Mouse (Mus musculus) bone marrow, adult 2 months (tissue): ENCODE measurements around the gene Pde5a. TPM values are rescaled to one million over a fixed set of nuclear protein-coding genes. Genes with fewer than 3 reads are reported as not detected.

Source experiments
- H3K27ac ChIP-seq: fragments of 200-500 bp; 2 replicates; pipeline ENCODE4 v1.5.1; 2012; ENCODE audit warnings: low read depth, mild to moderate bottlenecking, control low read depth, inconsistent platforms, low read length; ENCODE audit not compliant: control insufficient read depth, poor library complexity, insufficient read depth
- H3K4me1 ChIP-seq: fragments of 200-500 bp; 2 replicates; pipeline ENCODE4 v1.6.1; 2011; ENCODE audit warnings: low read length; ENCODE audit not compliant: control insufficient read depth, insufficient read depth
- H3K4me3 ChIP-seq: fragments of 200-500 bp; replicated peaks from 2 replicates; pipeline ENCODE3; 2011; ENCODE audit warnings: mild to moderate bottlenecking, low read depth, low read length, control low read depth; ENCODE audit not compliant: control insufficient read depth
- CTCF ChIP-seq: fragments of 200-500 bp; IDR thresholded peaks from 2 replicates; pipeline ENCODE4 v1.5.1; 2011; ENCODE audit warnings: low read length, control low read depth; ENCODE audit not compliant: control insufficient read depth, insufficient read depth
- POLR2A ChIP-seq: fragments of 200-500 bp; IDR thresholded peaks from 2 replicates; pipeline ENCODE4 v1.6.1; 2011; ENCODE audit warnings: low read depth, mild to moderate bottlenecking, control low read depth, low read length, borderline replicate concordance; ENCODE audit not compliant: control insufficient read depth
- WGBS: fragments of 180-500 bp; shearing (Covaris S2); methylation state at CpG from one replicate; pipeline ENCODE4 v1.1.7; 2018; 5-methylcytosine and 5-hydroxymethylcytosine counted together
- polyA plus RNA-seq: library from polyadenylated mRNA; stranded (reverse); fragments of >200 nt; gene quantifications from 2 replicates; pipeline ENCODE4 v1.2.4, GENCODE M21; 2011; ENCODE audit warnings: low replicate concordance; ENCODE audit not compliant: missing spikeins, insufficient read depth, insufficient read length

Pde5a gene
- polyA plus RNA-seq, 1 experiment: 13.3 TPM

DNA sequence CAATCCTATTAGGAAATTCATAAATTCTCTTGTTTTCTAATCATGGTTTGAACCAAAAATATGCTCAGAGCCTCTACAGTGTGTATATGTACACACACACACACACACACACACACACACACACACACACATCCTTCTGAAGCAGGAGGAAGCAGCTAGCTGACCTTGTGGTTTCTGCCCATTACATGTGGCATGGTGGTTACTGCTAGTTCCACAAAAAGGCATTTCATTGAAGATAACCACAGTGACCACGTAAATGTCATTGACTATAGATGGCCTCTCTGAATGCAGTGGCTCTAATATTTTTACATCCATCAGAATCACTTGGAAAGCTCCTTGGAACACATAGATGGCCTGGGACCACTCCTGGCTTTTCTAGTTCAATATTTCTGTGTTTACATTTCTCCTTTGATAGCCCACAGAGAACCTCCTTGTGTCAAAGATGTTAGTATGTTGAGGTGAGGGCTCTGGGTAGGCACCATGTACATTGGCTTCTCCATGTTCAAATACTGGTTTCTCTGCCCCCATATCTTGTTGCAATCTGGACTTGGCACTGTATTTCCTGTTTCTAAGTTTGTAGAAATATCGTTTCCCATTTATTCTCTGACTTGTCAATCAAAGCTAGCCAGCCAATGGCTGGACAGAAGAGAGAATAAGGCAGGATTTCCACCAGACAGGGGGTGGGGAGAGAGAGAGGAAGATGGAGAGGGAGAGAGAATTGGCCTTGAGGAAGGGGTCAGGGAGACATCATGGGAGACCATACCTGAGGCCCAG lies 81.5 kb downstream of the Pde5a start:
- Histone ChIP-seq H3K4me1 (no peaks in the 10 kb centered on the region), H3K27ac (no peak overlapping the region), H3K4me3 (no peak overlapping the region)
- no peak for TF ChIP-seq CTCF
- TF ChIP-seq POLR2A: no peak
- 2% methylated on average over 2 of the region's 2 CpGs for WGBS

DNA sequence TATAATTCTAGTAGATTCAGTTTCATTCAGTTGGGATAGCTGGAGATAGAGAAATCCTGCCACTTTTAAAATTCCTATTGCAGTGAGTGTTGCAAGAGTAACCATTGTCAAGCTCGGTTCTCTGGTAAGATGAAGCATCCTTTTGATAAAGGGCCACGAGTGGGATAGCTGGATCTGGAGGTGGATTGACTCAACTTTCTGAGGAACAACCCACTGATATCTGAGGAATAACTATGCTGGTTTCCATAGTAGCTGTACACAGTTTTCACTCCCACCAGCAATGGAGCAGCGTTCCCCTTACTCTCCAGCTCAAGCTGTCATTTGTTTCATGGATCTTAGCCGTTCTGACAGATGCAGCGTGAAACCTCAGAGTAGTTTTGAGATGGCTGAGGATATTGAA lies 82.2 kb downstream of the Pde5a start:
- 73% methylated on average over 5 of the region's 5 CpGs for WGBS
- H3K4me1 ChIP-seq: no peaks in the 10 kb centered on the region
- no peak overlapping the region for H3K27ac ChIP-seq
- TF ChIP-seq POLR2A (no peak), CTCF (no peak)
- no peak overlapping the region for H3K4me3 ChIP-seq

DNA sequence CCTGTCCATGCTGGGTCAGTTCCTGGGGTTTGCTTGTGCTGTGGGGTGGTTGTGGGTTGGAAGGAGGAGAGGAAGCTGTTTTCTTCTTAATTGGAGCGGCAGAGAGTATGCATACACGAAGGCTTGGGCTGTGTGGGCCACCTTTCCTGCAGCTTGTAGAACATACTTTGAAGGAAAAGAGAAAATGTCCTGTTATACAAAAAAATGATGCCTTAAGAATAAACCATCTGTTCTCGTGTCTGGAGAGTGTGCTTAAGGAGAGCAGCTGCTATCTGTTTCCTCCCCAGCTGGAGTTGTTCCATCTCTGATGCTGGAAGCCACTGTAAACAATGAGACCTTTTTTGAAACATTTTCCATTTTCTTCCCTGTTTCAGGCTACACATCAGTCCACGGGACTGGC lies 85.8 kb downstream of the Pde5a start:
- no peak overlapping the region for H3K4me3 ChIP-seq
- TF ChIP-seq CTCF (no peak), POLR2A (no peak)
- 57% methylated on average over 4 of the region's 4 CpGs for WGBS

DNA sequence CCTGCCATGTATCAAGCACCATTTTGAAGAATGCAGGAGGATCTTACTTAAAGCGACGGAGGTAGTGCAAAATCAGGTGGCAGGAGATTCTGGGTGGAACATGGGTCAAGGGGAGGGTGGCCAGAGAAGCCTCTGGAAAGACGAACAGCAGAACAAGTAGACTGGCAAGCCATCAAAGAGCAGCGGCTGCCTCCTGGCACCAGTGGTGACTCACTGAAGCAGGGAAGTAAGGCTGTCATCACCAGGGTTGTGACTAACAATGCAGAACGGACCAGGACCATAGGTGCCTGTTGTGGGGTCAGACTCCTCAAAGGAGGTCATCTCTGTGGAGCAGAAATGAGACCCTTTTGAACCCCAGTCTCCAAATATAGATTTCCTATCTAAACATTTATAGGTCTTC lies 89.5 kb downstream of the Pde5a start:
- Histone ChIP-seq H3K4me1 (no peaks in the 10 kb centered on the region), H3K4me3 (no peak overlapping the region), H3K27ac (no peak overlapping the region)
- 78% methylated on average over 5 of the region's 5 CpGs for WGBS
- no peak for TF ChIP-seq CTCF
- no peak for TF ChIP-seq POLR2A

More for the DNA sequence above, 85.8 kb downstream of the Pde5a start:
- Histone ChIP-seq H3K4me1 (no peaks in the 10 kb centered on the region), H3K27ac (no peak overlapping the region)

- H3K4me3 ChIP-seq: no peak overlapping the region
- TF ChIP-seq POLR2A (no peak), CTCF (no peak)
- WGBS: 87% methylated on average over 4 of the region's 4 CpGs
- H3K27ac ChIP-seq: no peak overlapping the region
- H3K4me1 ChIP-seq: no peaks in the 10 kb centered on the region
Observed at GRCm38 (mm10) chr3:122820700-122821099, 92.0 kb downstream of the Pde5a start.

GRCm38 (mm10) chr3:122828270-122829058 lies 99.7 kb downstream of the Pde5a start:
- WGBS: 89% methylated on average over 11 of the region's 11 CpGs
- Histone ChIP-seq H3K4me1 (no peaks in the 10 kb centered on the region), H3K4me3 (no peak overlapping the region), H3K27ac (no peak overlapping the region)
- TF ChIP-seq POLR2A (no peak), CTCF (no peak)

DNA sequence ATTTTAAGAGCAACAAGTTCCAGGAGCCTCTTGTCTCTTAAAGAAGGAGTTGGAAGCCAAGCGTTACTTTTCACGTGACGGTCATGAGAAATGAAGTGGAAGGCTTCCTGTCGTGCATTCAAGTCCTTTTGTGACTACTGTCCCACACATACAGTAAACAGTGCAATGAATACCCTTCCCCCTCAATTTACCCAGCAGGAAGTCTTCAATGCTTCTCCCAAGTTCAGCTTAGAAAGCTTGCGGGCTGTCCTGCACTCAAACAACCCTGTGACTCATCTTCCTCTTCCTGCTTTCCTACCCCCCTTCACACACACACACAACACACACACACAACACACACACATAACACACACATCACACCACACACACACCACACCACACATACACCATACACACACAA lies 105.8 kb downstream of the Pde5a start:
- 59% methylated on average over 5 of the region's 5 CpGs for WGBS
- H3K27ac ChIP-seq: no peak overlapping the region
- H3K4me1 ChIP-seq: no peaks in the 10 kb centered on the region
- no peak overlapping the region for H3K4me3 ChIP-seq
- TF ChIP-seq POLR2A: no peak
- no peak for TF ChIP-seq CTCF

- TF ChIP-seq POLR2A (no peak), CTCF (no peak)
- WGBS: 80% methylated on average over 8 of the region's 8 CpGs
- H3K4me1 ChIP-seq: no peaks in the 10 kb centered on the region
- no peak overlapping the region for H3K4me3 ChIP-seq
- no peak overlapping the region for H3K27ac ChIP-seq
Observed at GRCm38 (mm10) chr3:122835097-122835850, 106.5 kb downstream of the Pde5a start.
